Mouse (Mus musculus) inflammation-experienced regulatory T-cells (primary cell): ENCODE measurements around the gene Mmgt1. TPM values are rescaled to one million over a fixed set of nuclear protein-coding genes. Genes with fewer than 3 reads are reported as not detected.

Source experiments
- polyA plus RNA-seq, 2 experiments: library from polyadenylated mRNA; unstranded; fragments of 100-300 nt; shearing (Covaris generic); gene quantifications; one replicate each; pipeline ENCODE4 v1.2.1; 2017

Gene Mmgt1
- polyA plus RNA-seq, result 10 to 100 TPM in 1 of 2 experiments, 1 to 10 TPM in 1; 8.0 to 12.3 TPM

GRCm38 (mm10) chrX:56597887-56598640, at the start of gene Mmgt1:
Gene Mmgt1, minus strand, starts transcription at chrX:56598069.

GRCm38 (mm10) chrX:56609623-56610317, 11.9 kb upstream of the Mmgt1 start, which contains the start of gene Slc9a6:
Gene Slc9a6, plus strand, starts transcription at chrX:56609757.

GRCm38 (mm10) chrX:56549506-56549905, 48.4 kb downstream of the Mmgt1 start, which contains the start of gene Gm648:
Gene Gm648, minus strand, starts transcription at chrX:56549606.

Other genes with a start within 250 kb of the Mmgt1 start
- gene Smim10l2a, start 223.5 kb downstream of the Mmgt1 start, polyA plus RNA-seq, result 10 to 100 TPM; 10.2 to 10.7 TPM
- not detected for gene Gm2174, start 150.1 kb downstream of the Mmgt1 start, polyA plus RNA-seq
- 10 to 100 TPM; 33.5 to 36.5 TPM for gene Ints6l, start 143.2 kb downstream of the Mmgt1 start, polyA plus RNA-seq
- gene Gm10477, start 73.3 kb downstream of the Mmgt1 start, polyA plus RNA-seq, result not detected
- not detected for gene Gm648, start 48.5 kb downstream of the Mmgt1 start, polyA plus RNA-seq
- 10 to 100 TPM; 14.9 to 22.3 TPM for gene Slc9a6, start 11.7 kb upstream of the Mmgt1 start, polyA plus RNA-seq
- gene Fhl1, start 133.7 kb upstream of the Mmgt1 start, polyA plus RNA-seq, result 1 to 10 TPM in 1 of 2 experiments, under 1 TPM in 1; 0.17 to 2.2 TPM
- gene Map7d3, start 224.3 kb upstream of the Mmgt1 start, polyA plus RNA-seq, result 1 to 10 TPM in 1 of 2 experiments, under 1 TPM in 1; 0.69 to 1.1 TPM